Mouse (Mus musculus) Patski (cell line): ENCODE data around the gene Psmd4. TPM values are rescaled to one million over a fixed set of nuclear protein-coding genes. Genes with fewer than 3 reads are reported as not detected.
A peak's percentile ranks its signal among the peaks of the same experiment; 100 is the strongest.

Experiments
- ATAC-seq: fragments of 100-300 bp; one replicate; pipeline ENCODE4 v1.8.0; 2021
- CTCF ChIA-PET: fragments of 350-600 bp; sonication (Branson Sonifier 250); formaldehyde crosslinking; loops from one replicate; lab custom pipeline; 2022; ENCODE audit warnings: inconsistent platforms; lab: Charles Lee
- POLR2A ChIA-PET: fragments of 350-600 bp; sonication (Branson Sonifier 250); formaldehyde crosslinking; loops from one replicate; lab custom pipeline; 2022; ENCODE audit warnings: antibody characterized with exemption, inconsistent platforms; lab: Charles Lee
- DNase-seq: peaks from one replicate; pipeline ENCODE4 v3.0.0-alpha.2; 2011; ENCODE audit warnings: low read depth, low spot score
- H3K27me3 ChIP-seq: fragments of 371-371 bp; one replicate; pipeline ENCODE4 v1.5.1; 2021
- CTCF ChIP-seq: fragments of 100-300 bp; IDR thresholded peaks from one replicate; pipeline ENCODE4 v1.5.1; 2021
- in situ Hi-C: fragments of 300-500 bp; cut with MboI; formaldehyde crosslinking; loops from 3 replicates; pipeline ENCODE4 v1.11.1; 2018; ENCODE audit warnings: low pct_unique_long_range_greater_than_20kb, mixed read lengths
- polyA plus RNA-seq: library from polyadenylated mRNA; unstranded; gene quantifications from one replicate; pipeline ENCODE4 v1.2.3, GENCODE M21; 2021

The Psmd4 gene
- polyA plus RNA-seq, 1 experiment from 2014 or later: 355 TPM

GRCm38 (mm10) chr3:95054481-95055260 is 12.3 kb upstream of the Psmd4 start:
- in situ Hi-C loops: no loop called here
- TF ChIP-seq CTCF: no peak
- ATAC-seq (peak; percentile 58), DNase-seq (peak; percentile 73)
- POLR2A ChIA-PET: interaction anchor here (0.5 to 1.2 kb wide), 6 partner anchors 9 to 50 kb away, joined by 3 to 6 read pairs (median 4); no protein-coding TSS in a partner anchor
- no peaks in the 10 kb centered on the region for H3K27me3 ChIP-seq
- CTCF ChIA-PET: interaction anchor here (0.9 to 6.3 kb wide), 20 partner anchors 11 to 164 kb away, joined by 3 to 84 read pairs (median 9); partner anchors contain the start of genes Pip5k1a, Psmd4 and Vps72

DNA sequence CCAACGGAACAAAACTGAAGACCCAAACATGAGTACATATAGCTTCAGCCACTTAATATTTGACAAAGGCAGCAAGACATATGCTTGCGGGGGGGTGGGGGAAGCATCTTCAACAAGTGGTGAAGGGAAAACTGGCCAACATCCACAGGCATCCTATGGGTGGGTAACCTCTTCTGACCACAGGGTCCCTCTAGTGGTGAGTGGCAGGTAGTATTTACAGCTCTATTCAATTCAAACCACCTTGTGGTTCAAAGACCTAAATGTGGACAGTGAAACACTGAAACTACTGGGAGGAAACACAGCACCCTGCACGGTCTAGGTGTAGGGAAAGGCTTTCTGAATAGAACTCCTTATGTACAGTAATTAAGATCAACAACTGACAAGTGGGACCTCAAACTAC is 11.3 kb upstream of the Psmd4 start:
- CTCF ChIA-PET: interaction anchor here (0.8 to 6.3 kb wide), 27 partner anchors 10 to 165 kb away, joined by 3 to 84 read pairs (median 6); partner anchors contain the start of genes Pip5k1a, Psmd4 and Vps72
- H3K27me3 ChIP-seq: peaks cover 2% of the 10 kb centered on the region
- POLR2A ChIA-PET: interaction anchor here (0.7 to 1.2 kb wide), 9 partner anchors 11 to 65 kb away, joined by 3 to 6 read pairs (median 4); partner anchors contain the start of gene Pip5k1a
- in situ Hi-C loops: no loop called here
- ATAC-seq (peak; percentile 26), DNase-seq (no peak)
- peak; percentile 94 for TF ChIP-seq CTCF

GRCm38 (mm10) chr3:95052959-95053358 is 10.5 kb upstream of the Psmd4 start:
- peaks cover 3% of the 10 kb centered on the region for H3K27me3 ChIP-seq
- ATAC-seq (no peak), DNase-seq (no peak)
- CTCF ChIA-PET: interaction anchor here (0.7 to 6.3 kb wide), 26 partner anchors 9 to 175 kb away, joined by 3 to 84 read pairs (median 7); partner anchors contain the start of genes Pip5k1a, Psmd4, Vps72 and Zfp687
- in situ Hi-C loops: no loop called here
- POLR2A ChIA-PET: interaction anchor here (0.7 to 1.2 kb wide), 8 partner anchors 13 to 66 kb away, joined by 3 to 5 read pairs (median 4); partner anchors contain the start of gene Pip5k1a
- TF ChIP-seq CTCF: peak; percentile 81

GRCm38 (mm10) chr3:95047914-95048313 is 5.5 kb upstream of the Psmd4 start:
- ATAC-seq (no peak), DNase-seq (no peak)
- no peak for TF ChIP-seq CTCF
- ChIA-PET POLR2A (interaction anchor here (0.9 kb wide), 1 partner anchor 10 kb away, joined by 3 read pairs; no protein-coding TSS in a partner anchor), CTCF (interaction anchor here (0.9 kb wide), 1 partner anchor 9 kb away, joined by 3 read pairs; no protein-coding TSS in a partner anchor)
- peaks cover 3% of the 10 kb centered on the region for H3K27me3 ChIP-seq
- in situ Hi-C loops: no loop called here

- H3K27me3 ChIP-seq: peaks cover 3% of the 10 kb centered on the region
- TF ChIP-seq CTCF: no peak
- in situ Hi-C loops: no loop called here
- POLR2A ChIA-PET: no interaction called here
- no peak for DNase-seq
- CTCF ChIA-PET: no interaction called here
- ATAC-seq: no peak
Measured at GRCm38 (mm10) chr3:95046462-95047057, 4.1 kb upstream of the Psmd4 start.

DNA sequence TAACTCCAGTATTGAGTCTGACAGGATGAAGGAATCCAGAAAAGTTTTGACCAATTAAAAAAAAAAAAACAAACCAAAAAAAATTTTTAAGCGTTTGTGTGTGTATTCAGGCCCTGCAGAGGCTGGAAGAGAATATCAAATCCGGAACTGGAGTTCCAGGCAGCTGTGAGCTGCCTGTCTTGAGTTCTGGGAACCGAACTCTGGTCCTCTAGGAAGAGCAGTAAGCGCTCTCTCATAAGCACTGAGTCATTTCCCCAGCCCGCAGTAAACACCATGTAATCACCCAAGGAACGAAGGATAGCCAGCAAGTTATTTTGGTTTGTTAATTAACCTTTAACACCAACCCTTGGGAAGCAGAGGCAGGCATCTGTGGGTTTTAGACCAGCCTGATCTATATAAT is 837 bp upstream of the Psmd4 start:
- POLR2A ChIA-PET: interaction anchor here (0.6 to 1.2 kb wide), 5 partner anchors 11 to 110 kb away, joined by 3 to 6 read pairs (median 4); no protein-coding TSS in a partner anchor
- CTCF ChIA-PET: interaction anchor here (0.9 to 4.5 kb wide), 5 partner anchors 9 to 63 kb away, joined by 3 to 50 read pairs (median 5); partner anchors contain the start of gene Pip5k1a
- no peak for DNase-seq
- H3K27me3 ChIP-seq: no peaks in the 10 kb centered on the region
- TF ChIP-seq CTCF: no peak
- no peak for ATAC-seq
- in situ Hi-C loops: no loop called here

- ChIA-PET CTCF (interaction anchor here (0.9 to 4.5 kb wide), 5 partner anchors 8 to 64 kb away, joined by 3 to 50 read pairs (median 5); partner anchors contain the start of gene Pip5k1a), POLR2A (interaction anchor here (0.8 to 1.2 kb wide), 6 partner anchors 11 to 63 kb away, joined by 3 to 6 read pairs (median 4); partner anchors contain the start of gene Zfp687)
- ATAC-seq: peak; percentile 19
- no peak for TF ChIP-seq CTCF
- no peak for DNase-seq
- in situ Hi-C loops: no loop called here
- H3K27me3 ChIP-seq: no peaks in the 10 kb centered on the region
Measured at GRCm38 (mm10) chr3:95042838-95043229, 420 bp upstream of the Psmd4 start.

DNA sequence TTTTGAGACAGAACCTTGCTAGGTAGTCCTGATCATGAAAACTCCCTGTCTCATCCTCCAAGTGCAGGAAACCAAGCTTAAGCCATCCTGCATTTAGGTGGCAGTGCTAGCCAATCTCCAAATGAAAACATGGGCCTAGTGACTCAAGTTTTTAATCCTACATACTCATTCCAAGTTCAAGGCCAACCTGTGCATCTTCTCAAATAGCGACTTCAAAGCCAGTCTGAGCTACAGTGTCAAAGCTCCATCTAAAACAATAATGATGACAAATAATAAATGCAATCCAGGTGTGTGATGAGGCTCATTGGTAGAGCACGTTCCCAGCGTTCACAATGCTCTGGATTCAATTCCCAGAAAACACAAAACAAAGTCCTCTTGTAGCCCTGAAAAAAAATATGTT is 789 bp downstream of the Psmd4 start:
- ATAC-seq: no peak
- POLR2A ChIA-PET: interaction anchor here (0.6 to 1.2 kb wide), 5 partner anchors 10 to 124 kb away, joined by 3 to 7 read pairs (median 4); no protein-coding TSS in a partner anchor

GRCm38 (mm10) chr3:95029953-95030352 is 12.5 kb downstream of the Psmd4 start:
- DNase-seq (no peak), ATAC-seq (no peak)
- no peak for TF ChIP-seq CTCF
- H3K27me3 ChIP-seq: no peaks in the 10 kb centered on the region
- in situ Hi-C loops: no loop called here
- POLR2A ChIA-PET: interaction anchor here (0.5 kb wide), 1 partner anchor 230 kb away, joined by 3 read pairs; no protein-coding TSS in a partner anchor
- CTCF ChIA-PET: interaction anchor here (1.1 to 4.9 kb wide), 5 partner anchors 10 to 82 kb away, joined by 3 to 30 read pairs (median 5); no protein-coding TSS in a partner anchor

More for the DNA sequence above, 789 bp downstream of the Psmd4 start:
- no peak for DNase-seq
- CTCF ChIA-PET: interaction anchor here (1.5 to 4.5 kb wide), 3 partner anchors 12 to 67 kb away, joined by 3 to 50 read pairs (median 6); partner anchors contain the start of gene Pip5k1a
- in situ Hi-C loops: no loop called here
- no peak for TF ChIP-seq CTCF
- H3K27me3 ChIP-seq: no peaks in the 10 kb centered on the region
